Mouse (Mus musculus) hindbrain, embryonic 11.5 days (tissue): ENCODE results near the gene Lpp. TPM values are rescaled to one million over a fixed set of nuclear protein-coding genes. Genes with fewer than 3 reads are reported as not detected.

Experiments
- ATAC-seq: fragments of 200-750 bp; cut with Nextera tagmentation; 2 replicates; pipeline ENCODE4 v1.8.0; 2017; ENCODE audit warnings: mild to moderate bottlenecking, moderate TSS enrichment, moderate library complexity; ENCODE audit not compliant: low FRiP score
- DNase-seq: peaks from one replicate; pipeline ENCODE4 v3.0.0-alpha.2; 2015; ENCODE audit warnings: low spot score
- H3K27ac ChIP-seq: fragments of 300-500 bp; sonication (generic); 2 replicates; pipeline ENCODE4 v1.5.1; 2014; ENCODE audit warnings: mild to moderate bottlenecking, low read depth, low read length
- H3K27me3 ChIP-seq: fragments of 300-500 bp; sonication (generic); 2 replicates; pipeline ENCODE4 v1.6.1; 2014; ENCODE audit warnings: mild to moderate bottlenecking, low read length, moderate library complexity, mixed read lengths; ENCODE audit not compliant: control insufficient read depth, insufficient read depth
- H3K36me3 ChIP-seq: fragments of 300-500 bp; sonication (generic); 2 replicates; pipeline ENCODE4 v1.6.1; 2014; ENCODE audit warnings: mild to moderate bottlenecking, low read length, moderate library complexity, mixed read lengths; ENCODE audit not compliant: control insufficient read depth, insufficient read depth
- H3K4me1 ChIP-seq: fragments of 300-500 bp; sonication (generic); replicated peaks from 2 replicates; pipeline ENCODE4 v1.6.1; 2014; ENCODE audit warnings: low read length, mixed read lengths; ENCODE audit not compliant: control insufficient read depth, insufficient read depth
- H3K4me2 ChIP-seq: fragments of 300-500 bp; sonication (generic); replicated peaks from 2 replicates; pipeline ENCODE4 v1.6.1; 2014; ENCODE audit warnings: mild to moderate bottlenecking, low read depth, low read length
- H3K4me3 ChIP-seq: fragments of 300-500 bp; sonication (generic); 2 replicates; pipeline ENCODE4 v1.5.1; 2014; ENCODE audit warnings: low read depth, low read length
- H3K9ac ChIP-seq: fragments of 300-500 bp; sonication (generic); 2 replicates; pipeline ENCODE4 v1.6.1; 2014; ENCODE audit warnings: low read depth, low read length
- H3K9me3 ChIP-seq: fragments of 300-500 bp; sonication (generic); 2 replicates; pipeline ENCODE4 v1.6.1; 2016; ENCODE audit warnings: low read length; ENCODE audit not compliant: control insufficient read depth
- WGBS: fragments of 180-500 bp; shearing (Covaris S2); extraction: QIAGEN DNeasy Blood & Tissue Kit; methylation state at CpG from one replicate; pipeline ENCODE4 v1.1.7; 2014; 5-methylcytosine and 5-hydroxymethylcytosine counted together
- polyA plus RNA-seq: library from polyadenylated mRNA; unstranded; fragments of >200 nt; fragmentation: Nextera tagmentation; extraction: Ambion mirVana; gene quantifications from 2 replicates; pipeline ENCODE4 v1.2.1, GENCODE M21; 2014

Lpp gene
- polyA plus RNA-seq, 1 experiment from 2014 or later: 25.1 TPM

DNA sequence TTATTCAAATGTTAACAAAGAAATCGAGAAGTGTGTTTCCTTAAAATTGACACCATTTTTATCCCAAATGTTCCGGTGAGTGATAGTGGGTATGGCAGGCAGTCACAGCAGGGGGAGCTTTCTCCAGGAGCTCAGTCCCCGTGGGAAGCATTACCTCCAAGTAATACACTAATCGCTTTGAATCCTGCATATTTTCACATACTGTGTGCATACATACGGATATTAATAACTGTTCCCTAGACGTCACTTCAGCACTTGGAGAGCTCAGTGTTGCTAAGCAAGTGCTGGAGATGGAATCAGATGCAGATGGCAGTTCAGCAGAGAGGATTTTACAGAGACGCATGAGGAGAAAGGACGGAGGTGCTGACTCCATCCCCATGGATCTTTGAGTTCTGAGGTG lies 487.4 kb downstream of the Lpp start:
- Histone ChIP-seq H3K27me3 (no peaks in the 10 kb centered on the region), H3K4me1 (no peaks in the 10 kb centered on the region; the same call in 1 of the 2 replicates), H3K9me3 (no peaks in the 10 kb centered on the region), H3K9ac (no peak overlapping the region), H3K4me3 (no peak overlapping the region), H3K36me3 (no peaks in the 10 kb centered on the region), H3K27ac (no peak overlapping the region), H3K4me2 (no peak overlapping the region)
- no peak for ATAC-seq
- WGBS: 61% methylated on average over 8 of the region's 8 CpGs
- no peak for DNase-seq

DNA sequence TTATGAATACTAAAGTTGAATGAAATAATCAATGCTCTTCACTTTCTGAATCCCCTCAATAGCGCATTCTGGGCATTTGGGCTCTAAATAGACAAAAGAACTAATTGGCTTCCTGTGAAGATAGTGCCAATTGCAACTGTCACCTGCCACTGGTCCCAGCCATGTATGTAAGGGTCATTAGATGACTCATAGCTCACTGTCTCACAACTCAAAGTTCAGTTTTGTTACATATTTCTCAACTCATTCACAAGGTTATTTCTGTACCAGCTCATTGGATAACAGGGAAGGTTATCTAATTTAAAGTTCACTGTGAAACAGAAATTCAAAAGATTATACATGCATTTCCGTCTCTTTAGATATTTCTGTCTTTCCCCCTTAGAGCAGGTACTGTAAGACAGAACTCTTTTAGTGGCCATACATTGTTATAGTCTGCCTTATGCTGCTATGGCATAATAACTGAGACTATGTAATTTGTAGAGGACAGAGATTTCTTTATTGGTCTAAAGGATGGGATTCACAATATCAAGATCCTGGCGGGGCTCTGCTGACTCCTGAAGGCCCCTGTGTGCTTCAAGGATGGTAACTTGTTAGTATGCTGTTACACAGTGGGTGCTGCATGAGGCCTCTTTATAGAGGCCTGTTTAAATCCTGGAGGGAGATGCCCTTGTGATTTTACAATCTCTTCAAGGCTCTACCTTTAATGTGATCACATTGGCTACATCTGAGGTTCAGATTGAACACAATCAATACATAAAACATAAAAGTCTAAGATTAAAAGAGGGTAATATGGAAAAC lies 488.9 kb downstream of the Lpp start:
- Histone ChIP-seq H3K36me3 (no peaks in the 10 kb centered on the region), H3K9me3 (no peaks in the 10 kb centered on the region), H3K27ac (no peak overlapping the region), H3K4me1 (no peaks in the 10 kb centered on the region; the same call in 1 of the 2 replicates), H3K4me3 (no peak overlapping the region), H3K27me3 (no peaks in the 10 kb centered on the region), H3K9ac (no peak overlapping the region), H3K4me2 (no peak overlapping the region)
- no peak for ATAC-seq
- 88% methylated on average over 3 of the region's 3 CpGs for WGBS
- no peak for DNase-seq

DNA sequence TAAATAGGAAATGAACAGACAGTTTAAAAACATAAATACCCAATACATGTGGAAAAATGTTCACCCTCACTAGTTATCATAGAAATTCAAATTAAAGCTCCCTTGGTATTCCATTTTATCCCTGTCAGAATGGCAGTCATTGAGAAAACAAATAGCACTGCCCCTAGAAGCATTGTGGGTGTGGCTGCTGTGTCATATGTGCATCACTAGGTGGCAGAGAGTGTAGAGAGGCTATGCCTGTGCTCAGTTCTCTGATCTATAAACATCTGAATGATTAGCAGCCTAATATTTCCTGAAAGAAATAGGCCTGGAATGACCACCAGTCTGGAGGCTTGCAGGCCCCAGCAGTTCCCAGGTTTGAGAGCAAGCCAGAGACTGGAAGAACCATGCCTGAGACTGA lies 490.7 kb downstream of the Lpp start:
- Histone ChIP-seq H3K27me3 (no peaks in the 10 kb centered on the region), H3K36me3 (no peaks in the 10 kb centered on the region), H3K4me1 (no peaks in the 10 kb centered on the region; the same call in 1 of the 2 replicates), H3K9me3 (no peaks in the 10 kb centered on the region), H3K27ac (no peak overlapping the region), H3K9ac (no peak overlapping the region), H3K4me3 (no peak overlapping the region), H3K4me2 (no peak overlapping the region)
- no peak for ATAC-seq
- no peak for DNase-seq

GRCm38 (mm10) chr16:24886346-24886745 lies 493.0 kb downstream of the Lpp start:
- H3K9me3 ChIP-seq: no peaks in the 10 kb centered on the region
- no peak overlapping the region for H3K4me3 ChIP-seq
- no peaks in the 10 kb centered on the region for H3K27me3 ChIP-seq
- DNase-seq: no peak
- H3K36me3 ChIP-seq: no peaks in the 10 kb centered on the region
- no peak overlapping the region for H3K4me2 ChIP-seq
- no peak overlapping the region for H3K27ac ChIP-seq
- no peaks in the 10 kb centered on the region for H3K4me1 ChIP-seq
- 58% methylated on average over 3 of the region's 3 CpGs for WGBS
- H3K9ac ChIP-seq: no peak overlapping the region
- no peak for ATAC-seq

- DNase-seq: no peak
- no peaks in the 10 kb centered on the region for H3K36me3 ChIP-seq
- no peak overlapping the region for H3K9ac ChIP-seq
- no peak overlapping the region for H3K4me2 ChIP-seq
- no peaks in the 10 kb centered on the region for H3K4me1 ChIP-seq
- H3K9me3 ChIP-seq: no peaks in the 10 kb centered on the region
- H3K27ac ChIP-seq: no peak overlapping the region
- WGBS: 66% methylated on average over 7 of the region's 7 CpGs
- no peaks in the 10 kb centered on the region for H3K27me3 ChIP-seq
- H3K4me3 ChIP-seq: no peak overlapping the region
- no peak for ATAC-seq
Observed at GRCm38 (mm10) chr16:24886943-24887342, 493.6 kb downstream of the Lpp start.

DNA sequence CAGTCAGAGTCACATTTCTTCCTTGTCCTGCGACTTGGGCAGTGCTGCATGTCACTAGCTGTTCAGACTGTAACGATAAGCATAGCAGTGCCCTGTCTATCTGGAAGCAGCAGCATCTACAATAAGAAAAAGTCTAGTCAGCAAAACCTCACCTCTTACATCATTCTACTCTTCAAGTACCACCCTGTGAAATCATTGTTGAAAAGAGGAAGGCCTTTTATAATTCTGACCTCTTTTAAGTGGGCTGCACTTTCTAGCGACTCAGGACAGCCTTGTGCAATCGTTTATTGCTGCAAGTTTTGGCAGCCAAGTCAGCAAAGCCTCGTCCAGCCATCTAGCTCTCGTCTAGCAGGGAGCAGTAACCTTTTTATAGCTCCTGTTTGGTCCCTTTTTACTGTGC lies 498.1 kb downstream of the Lpp start:
- H3K9ac ChIP-seq: no peak overlapping the region
- no peak overlapping the region for H3K4me2 ChIP-seq
- no peaks in the 10 kb centered on the region for H3K4me1 ChIP-seq
- ATAC-seq: no peak
- H3K9me3 ChIP-seq: no peaks in the 10 kb centered on the region
- H3K36me3 ChIP-seq: no peaks in the 10 kb centered on the region
- 82% methylated on average over 6 of the region's 6 CpGs for WGBS
- H3K4me3 ChIP-seq: no peak overlapping the region
- H3K27me3 ChIP-seq: no peaks in the 10 kb centered on the region
- H3K27ac ChIP-seq: no peak overlapping the region
- no peak for DNase-seq

- DNase-seq (no peak), ATAC-seq (no peak)
- Histone ChIP-seq H3K27me3 (no peaks in the 10 kb centered on the region), H3K4me2 (no peak overlapping the region), H3K27ac (no peak overlapping the region), H3K9ac (no peak overlapping the region), H3K4me1 (no peaks in the 10 kb centered on the region; the same call in 1 of the 2 replicates), H3K36me3 (no peaks in the 10 kb centered on the region), H3K4me3 (no peak overlapping the region), H3K9me3 (no peaks in the 10 kb centered on the region)
- WGBS: 78% methylated on average over 5 of the region's 5 CpGs
Observed at GRCm38 (mm10) chr16:24895160-24895559, 501.9 kb downstream of the Lpp start.

- no peak for DNase-seq
- Histone ChIP-seq H3K4me2 (no peak overlapping the region), H3K27ac (no peak overlapping the region), H3K9me3 (no peaks in the 10 kb centered on the region), H3K27me3 (no peaks in the 10 kb centered on the region), H3K36me3 (no peaks in the 10 kb centered on the region), H3K9ac (no peak overlapping the region), H3K4me3 (no peak overlapping the region), H3K4me1 (no peaks in the 10 kb centered on the region; the same call in 1 of the 2 replicates)
- WGBS: 70% methylated on average over 3 of the region's 3 CpGs
- no peak for ATAC-seq
Observed at GRCm38 (mm10) chr16:24897641-24898040, 504.3 kb downstream of the Lpp start.

- no peaks in the 10 kb centered on the region for H3K9me3 ChIP-seq
- WGBS: 27% methylated on average over 2 of the region's 2 CpGs
- H3K27me3 ChIP-seq: no peaks in the 10 kb centered on the region
- ATAC-seq (no peak), DNase-seq (no peak)
- H3K4me3 ChIP-seq: no peak overlapping the region
- H3K9ac ChIP-seq: no peak overlapping the region
- H3K36me3 ChIP-seq: no peaks in the 10 kb centered on the region
- no peak overlapping the region for H3K4me2 ChIP-seq
- H3K27ac ChIP-seq: no peak overlapping the region
- no peaks in the 10 kb centered on the region; the same call in 1 of the 2 replicates for H3K4me1 ChIP-seq
Observed at GRCm38 (mm10) chr16:24900241-24900796, 507.0 kb downstream of the Lpp start.
